Mouse (Mus musculus) E14TG2a.4 (cell line): ENCODE results near the gene Cwc27.

ENCODE experiments used
- H3K27me3 ChIP-seq: 2 replicates; pipeline ENCODE4 v1.6.1; 2014; ENCODE audit warnings: low read length, control low read depth; ENCODE audit not compliant: insufficient read depth
- H3K36me3 ChIP-seq: 2 replicates; pipeline ENCODE4 v1.6.1; 2014; ENCODE audit warnings: low read length, control low read depth; ENCODE audit not compliant: insufficient read depth
- H3K4me1 ChIP-seq: replicated peaks from 2 replicates; pipeline ENCODE4 v1.6.1; 2014; ENCODE audit warnings: low read depth, low read length, control low read depth
- H3K4me3 ChIP-seq: replicated peaks from 2 replicates; pipeline ENCODE4 v1.5.1; 2014; ENCODE audit warnings: mild to moderate bottlenecking, low read length
- H3K9me3 ChIP-seq: 2 replicates; pipeline ENCODE4 v1.6.1; 2014; ENCODE audit warnings: low read length, control low read depth
- CTCF ChIP-seq: conservative IDR thresholded peaks from 2 replicates; pipeline ENCODE4 v1.5.1; 2014; ENCODE audit warnings: low read length
- NANOG ChIP-seq: IDR thresholded peaks from 2 replicates; pipeline ENCODE4 v1.6.1; 2014; ENCODE audit warnings: borderline replicate concordance, low read length, mixed read lengths
- POU5F1 ChIP-seq: IDR thresholded peaks from 2 replicates; pipeline ENCODE4 v1.6.1; 2014; ENCODE audit warnings: low read length, borderline replicate concordance

Cwc27 gene

GRCm38 (mm10) chr13:104747032-104747431 is 69.9 kb downstream of the Cwc27 start:
- H3K27me3 ChIP-seq: no peaks in the 10 kb centered on the region
- H3K36me3 ChIP-seq: no peaks in the 10 kb centered on the region
- TF ChIP-seq POU5F1 (no peak), CTCF (no peak), NANOG (no peak)
- H3K9me3 ChIP-seq: no peaks in the 10 kb centered on the region
- no peaks in the 10 kb centered on the region for H3K4me1 ChIP-seq
- no peak overlapping the region for H3K4me3 ChIP-seq

- Histone ChIP-seq H3K9me3 (no peaks in the 10 kb centered on the region), H3K4me1 (no peaks in the 10 kb centered on the region), H3K4me3 (no peak overlapping the region), H3K27me3 (no peaks in the 10 kb centered on the region), H3K36me3 (no peaks in the 10 kb centered on the region)
- no peak for TF ChIP-seq POU5F1
- no peak for TF ChIP-seq NANOG
- no peak for TF ChIP-seq CTCF
These were observed 74.1 kb downstream of the Cwc27 start for GRCm38 (mm10) chr13:104742866-104743265.

GRCm38 (mm10) chr13:104729261-104730046 is 87.5 kb downstream of the Cwc27 start:
- no peaks in the 10 kb centered on the region for H3K9me3 ChIP-seq
- TF ChIP-seq NANOG (no peak), CTCF (no peak), POU5F1 (no peak)
- no peak overlapping the region for H3K4me3 ChIP-seq
- 0 out of 2 replicates have a peak, but pooled peaks cover 4% of the 10 kb centered on the region for H3K4me1 ChIP-seq
- H3K27me3 ChIP-seq: no peaks in the 10 kb centered on the region
- H3K36me3 ChIP-seq: peaks cover 9% of the 10 kb centered on the region; the same call in 1 of the 2 replicates

- H3K4me1 ChIP-seq: 0 out of 2 replicates have a peak, but pooled peaks cover 4% of the 10 kb centered on the region
- no peak for TF ChIP-seq CTCF
- TF ChIP-seq NANOG: no peak
- TF ChIP-seq POU5F1: no peak
- no peaks in the 10 kb centered on the region for H3K27me3 ChIP-seq
- peaks cover 9% of the 10 kb centered on the region; the same call in 1 of the 2 replicates for H3K36me3 ChIP-seq
- H3K4me3 ChIP-seq: no peak overlapping the region
- H3K9me3 ChIP-seq: no peaks in the 10 kb centered on the region
These were observed 89.3 kb downstream of the Cwc27 start for GRCm38 (mm10) chr13:104727681-104728080.

GRCm38 (mm10) chr13:104720133-104720532 is 96.8 kb downstream of the Cwc27 start:
- Histone ChIP-seq H3K27me3 (no peaks in the 10 kb centered on the region), H3K4me1 (no peaks in the 10 kb centered on the region), H3K36me3 (peaks cover 4% of the 10 kb centered on the region; the same call in 1 of the 2 replicates), H3K9me3 (no peaks in the 10 kb centered on the region), H3K4me3 (no peak overlapping the region)
- TF ChIP-seq CTCF: no peak
- TF ChIP-seq POU5F1: no peak
- no peak for TF ChIP-seq NANOG

- Histone ChIP-seq H3K27me3 (no peaks in the 10 kb centered on the region), H3K36me3 (0 out of 2 replicates have a peak, but pooled peaks cover 7% of the 10 kb centered on the region), H3K9me3 (peaks cover 9% of the 10 kb centered on the region), H3K4me3 (no peak overlapping the region), H3K4me1 (no peaks in the 10 kb centered on the region)
- no peak for TF ChIP-seq CTCF
- no peak for TF ChIP-seq NANOG
These were observed 122.2 kb downstream of the Cwc27 start for GRCm38 (mm10) chr13:104694612-104695355.

GRCm38 (mm10) chr13:104692710-104693109 is 124.2 kb downstream of the Cwc27 start:
- TF ChIP-seq CTCF: no peak
- Histone ChIP-seq H3K36me3 (0 out of 2 replicates have a peak, but pooled peaks cover 7% of the 10 kb centered on the region), H3K4me1 (no peaks in the 10 kb centered on the region), H3K27me3 (no peaks in the 10 kb centered on the region), H3K9me3 (peaks cover 9% of the 10 kb centered on the region), H3K4me3 (no peak overlapping the region)

GRCm38 (mm10) chr13:104685537-104685936 is 131.4 kb downstream of the Cwc27 start:
- Histone ChIP-seq H3K4me1 (peaks cover 5% of the 10 kb centered on the region; the same call in 1 of the 2 replicates), H3K9me3 (peaks cover 8% of the 10 kb centered on the region), H3K36me3 (peaks cover 2% of the 10 kb centered on the region; the same call in 1 of the 2 replicates), H3K27me3 (no peaks in the 10 kb centered on the region), H3K4me3 (no peak overlapping the region)
- TF ChIP-seq POU5F1 (no peak), NANOG (no peak), CTCF (no peak)
